Mouse (Mus musculus) midbrain, embryonic 16.5 days (tissue): Measurements from ENCODE around the gene Zfp446. TPM values are rescaled to one million over a fixed set of nuclear protein-coding genes. Genes with fewer than 3 reads are reported as not detected.

Experiments
- ATAC-seq: fragments of 200-750 bp; cut with Nextera tagmentation; 2 replicates; pipeline ENCODE4 v1.8.0; 2017; ENCODE audit warnings: moderate TSS enrichment
- H3K27ac ChIP-seq: fragments of 300-500 bp; sonication (generic); 2 replicates; pipeline ENCODE4 v1.5.1; 2014; ENCODE audit warnings: mild to moderate bottlenecking, low read length, mixed read lengths
- H3K27me3 ChIP-seq: fragments of 300-500 bp; sonication (generic); 2 replicates; pipeline ENCODE4 v1.6.1; 2014; ENCODE audit warnings: low read depth, low read length, mixed read lengths; ENCODE audit not compliant: control insufficient read depth, insufficient read depth
- H3K36me3 ChIP-seq: fragments of 300-500 bp; sonication (generic); 2 replicates; pipeline ENCODE4 v1.6.1; 2014; ENCODE audit warnings: mild to moderate bottlenecking, low read length, moderate library complexity, mixed read lengths; ENCODE audit not compliant: control insufficient read depth, insufficient read depth
- H3K4me1 ChIP-seq: fragments of 300-500 bp; sonication (generic); 2 replicates; pipeline ENCODE4 v1.6.1; 2014; ENCODE audit warnings: mild to moderate bottlenecking, low read length, mixed read lengths; ENCODE audit not compliant: control insufficient read depth, insufficient read depth
- H3K4me2 ChIP-seq: fragments of 300-500 bp; sonication (generic); 2 replicates; pipeline ENCODE4 v1.6.1; 2014; ENCODE audit warnings: mild to moderate bottlenecking, low read length, mixed read lengths
- H3K4me3 ChIP-seq: fragments of 300-500 bp; sonication (generic); 2 replicates; pipeline ENCODE4 v1.5.1; 2014; ENCODE audit warnings: low read depth, mild to moderate bottlenecking, low read length, moderate library complexity, mixed read lengths
- H3K9ac ChIP-seq: fragments of 300-500 bp; sonication (generic); 2 replicates; pipeline ENCODE4 v1.6.1; 2014; ENCODE audit warnings: low read depth, low read length, mixed read lengths
- H3K9me3 ChIP-seq: fragments of 300-500 bp; sonication (generic); replicated peaks from 2 replicates; pipeline ENCODE4 v1.6.1; 2014; ENCODE audit warnings: mild to moderate bottlenecking, low read length, mixed read lengths; ENCODE audit not compliant: control insufficient read depth, poor library complexity, severe bottlenecking
- WGBS: fragments of 180-500 bp; shearing (Covaris S2); extraction: QIAGEN DNeasy Blood & Tissue Kit; methylation state at CpG from one replicate; pipeline ENCODE4 v1.1.7; 2014; 5-methylcytosine and 5-hydroxymethylcytosine counted together
- polyA plus RNA-seq: library from polyadenylated mRNA; unstranded; fragments of >200 nt; fragmentation: Nextera tagmentation; extraction: Ambion mirVana; gene quantifications from 2 replicates; pipeline ENCODE4 v1.2.1, GENCODE M21; 2015

Zfp446 gene
- polyA plus RNA-seq, 1 experiment from 2014 or later, result 13.1 TPM

DNA sequence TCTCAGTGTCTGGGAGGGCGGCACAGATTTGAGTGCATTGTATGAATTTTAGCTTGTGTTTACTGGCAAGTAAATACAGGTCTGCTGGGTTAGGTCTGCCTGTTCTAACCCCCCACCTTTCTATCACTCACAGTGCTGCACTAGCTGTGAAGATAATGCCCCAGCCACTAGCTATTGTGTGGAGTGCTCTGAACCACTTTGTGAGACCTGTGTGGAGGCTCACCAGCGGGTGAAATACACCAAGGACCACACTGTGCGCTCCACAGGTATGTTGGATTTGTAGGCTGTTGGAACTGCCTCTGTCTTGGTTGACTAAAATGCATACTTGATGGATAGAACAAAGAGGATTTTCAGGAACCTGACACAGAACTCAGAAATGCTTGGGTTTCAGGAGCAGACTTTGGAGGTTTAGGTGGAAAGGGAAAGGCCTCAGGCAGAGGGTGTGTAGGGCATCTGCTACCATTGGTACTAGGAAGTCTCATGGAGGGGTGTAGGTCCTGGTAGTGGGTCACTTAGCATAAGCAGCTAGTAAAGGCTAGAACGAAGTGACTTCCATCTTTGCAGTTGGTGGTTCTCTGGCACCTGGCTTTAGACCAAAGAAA, 48.0 kb downstream of the Zfp446 start:
- H3K27ac ChIP-seq, result peak overlapping the region; percentile 99
- H3K9me3 ChIP-seq, result no peaks in the 10 kb centered on the region
- peaks cover 29% of the 10 kb centered on the region for H3K4me1 ChIP-seq
- WGBS, result 28% methylated on average over 4 of the region's 4 CpGs
- H3K4me3 ChIP-seq, result peak overlapping the region; percentile 88
- H3K36me3 ChIP-seq, result peaks cover 37% of the 10 kb centered on the region
- peak overlapping the region; percentile 98 for H3K4me2 ChIP-seq
- no peaks in the 10 kb centered on the region for H3K27me3 ChIP-seq
- ATAC-seq, result no peak
- H3K9ac ChIP-seq, result peak overlapping the region; percentile 86

DNA sequence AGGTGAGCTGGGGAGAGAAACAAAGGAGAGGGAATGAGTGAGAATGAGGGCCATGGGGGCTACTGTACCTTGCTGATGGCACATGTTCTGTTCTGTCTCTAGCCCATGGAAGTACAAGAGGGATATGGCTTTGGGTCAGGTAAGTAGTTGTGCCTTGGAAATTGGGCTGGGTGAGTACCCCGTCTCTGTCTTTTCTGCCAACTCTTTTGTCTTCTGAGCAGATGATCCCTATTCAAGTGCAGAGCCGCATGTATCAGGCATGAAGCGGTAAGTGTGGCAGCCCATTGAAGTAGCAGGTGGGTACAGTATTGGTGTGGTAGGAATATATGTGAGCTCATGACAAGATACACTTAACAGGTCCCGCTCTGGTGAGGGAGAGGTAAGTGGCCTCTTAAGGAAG, 51.3 kb downstream of the Zfp446 start:
- H3K9me3 ChIP-seq, result no peaks in the 10 kb centered on the region
- H3K4me2 ChIP-seq, result no peak overlapping the region
- no peaks in the 10 kb centered on the region for H3K27me3 ChIP-seq
- no peak overlapping the region for H3K4me3 ChIP-seq
- H3K27ac ChIP-seq, result no peak overlapping the region
- H3K4me1 ChIP-seq, result peaks cover 30% of the 10 kb centered on the region
- WGBS, result 85% methylated on average over 4 of the region's 4 CpGs
- ATAC-seq, result no peak
- peaks cover 49% of the 10 kb centered on the region for H3K36me3 ChIP-seq
- no peak overlapping the region for H3K9ac ChIP-seq

- H3K4me2 ChIP-seq, result no peak overlapping the region
- H3K9me3 ChIP-seq, result no peaks in the 10 kb centered on the region
- no peak overlapping the region for H3K4me3 ChIP-seq
- peaks cover 29% of the 10 kb centered on the region for H3K4me1 ChIP-seq
- H3K36me3 ChIP-seq, result peaks cover 54% of the 10 kb centered on the region
- no peak overlapping the region for H3K27ac ChIP-seq
- H3K9ac ChIP-seq, result no peak overlapping the region
- 69% methylated on average over 5 of the region's 5 CpGs for WGBS
- no peaks in the 10 kb centered on the region for H3K27me3 ChIP-seq
- no peak for ATAC-seq
These were observed 53.4 kb downstream of the Zfp446 start for GRCm38 (mm10) chr7:13031069-13031468.

- Histone ChIP-seq H3K9ac (no peak overlapping the region), H3K27ac (no peak overlapping the region), H3K4me2 (no peak overlapping the region), H3K4me1 (peaks cover 27% of the 10 kb centered on the region), H3K27me3 (no peaks in the 10 kb centered on the region), H3K9me3 (no peaks in the 10 kb centered on the region), H3K4me3 (no peak overlapping the region), H3K36me3 (peaks cover 53% of the 10 kb centered on the region)
- no peak for ATAC-seq
- WGBS, result 96% methylated on average over 2 of the region's 2 CpGs
These were observed 54.3 kb downstream of the Zfp446 start for GRCm38 (mm10) chr7:13031983-13032382.

- Histone ChIP-seq H3K27me3 (no peaks in the 10 kb centered on the region), H3K4me1 (peaks cover 26% of the 10 kb centered on the region), H3K4me3 (no peak overlapping the region), H3K9me3 (no peaks in the 10 kb centered on the region), H3K36me3 (peaks cover 47% of the 10 kb centered on the region), H3K27ac (no peak overlapping the region), H3K9ac (0 out of 2 replicates have a peak overlapping the region, but pooled peaks have one; percentile 2), H3K4me2 (no peak overlapping the region)
- ATAC-seq, result no peak
- WGBS, result 92% methylated on average over 7 of the region's 7 CpGs
These were observed 54.9 kb downstream of the Zfp446 start for GRCm38 (mm10) chr7:13032541-13032940.

- peaks cover 37% of the 10 kb centered on the region for H3K36me3 ChIP-seq
- peak overlapping the region; percentile 91 for H3K27ac ChIP-seq
- no peaks in the 10 kb centered on the region for H3K27me3 ChIP-seq
- H3K4me3 ChIP-seq, result peak overlapping the region; percentile 52
- H3K9ac ChIP-seq, result peak overlapping the region; percentile 72
- H3K4me1 ChIP-seq, result peaks cover 26% of the 10 kb centered on the region
- H3K4me2 ChIP-seq, result peak overlapping the region; percentile 87
- 49% methylated on average over 13 of the region's 13 CpGs for WGBS
- H3K9me3 ChIP-seq, result no peaks in the 10 kb centered on the region
- ATAC-seq, result no peak
These were observed 56.0 kb downstream of the Zfp446 start for GRCm38 (mm10) chr7:13033451-13034147.

- under 1% methylated on average over 44 of the region's 45 CpGs for WGBS
- Histone ChIP-seq H3K4me3 (peak within 1 kb of the TSS; percentile 52), H3K4me1 (peaks cover 34% of the 10 kb centered on the region), H3K9me3 (no peaks in the 10 kb centered on the region), H3K27me3 (no peaks in the 10 kb centered on the region), H3K9ac (peak within 1 kb of the TSS; percentile 72), H3K27ac (peak within 1 kb of the TSS; percentile 91), H3K36me3 (peaks cover 29% of the 10 kb centered on the region), H3K4me2 (peak within 1 kb of the TSS; percentile 87)
- peak; percentile 79 for ATAC-seq
These were observed 56.7 kb downstream of the Zfp446 start, which contains the start of gene Chmp2a for GRCm38 (mm10) chr7:13034148-13034977. Gene Chmp2a (minus strand): TSS chr7:13034807.
